Mouse (Mus musculus) small intestine, adult 2 months (tissue): ENCODE data around the gene Eci3.
"Not testable (repeated sequence)": the region's sequence is repeated elsewhere in the genome, so short reads cannot be mapped to it uniquely, and the experiment has no call there.

Experiments used
- CTCF ChIP-seq: fragments of 200-500 bp; IDR thresholded peaks from 2 replicates; pipeline ENCODE4 v1.5.1; 2012; ENCODE audit warnings: low read depth, mild to moderate bottlenecking, control low read depth, inconsistent platforms, low read length, moderate library complexity, mixed read lengths; ENCODE audit not compliant: insufficient replicate concordance, insufficient read length; ENCODE audit errors: extremely low read depth
- POLR2A ChIP-seq: fragments of 200-500 bp; IDR thresholded peaks from 2 replicates; pipeline ENCODE4 v1.6.1; 2012; ENCODE audit warnings: low read depth, mild to moderate bottlenecking, control low read depth, inconsistent platforms, low read length, moderate library complexity

DNA sequence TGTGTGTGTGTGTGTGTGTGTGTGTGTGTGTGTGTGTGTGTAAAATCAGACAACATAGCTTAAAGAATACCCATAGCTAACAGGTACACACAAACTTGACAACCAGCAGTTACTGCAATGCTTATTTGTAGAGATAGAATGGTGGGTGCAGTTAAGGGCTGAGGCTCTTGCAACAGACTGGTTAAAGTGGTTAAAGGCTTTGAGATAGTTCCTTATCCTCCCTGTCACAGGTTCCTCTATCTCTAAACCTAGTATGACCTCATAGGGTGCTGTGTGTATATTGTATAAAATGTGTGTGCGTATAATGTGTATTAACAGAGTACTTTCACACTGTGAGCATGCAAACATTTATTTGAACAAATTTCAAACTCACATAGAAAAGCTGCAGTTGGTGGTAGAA, 19.9 kb upstream of the Eci3 start:
- TF ChIP-seq CTCF, POLR2A: not testable (repeated sequence)
